Mouse (Mus musculus) megakaryocyte, embryonic 14.5 days (primary cell): Measurements from ENCODE around the gene Scarb1. TPM values are rescaled to one million over a fixed set of nuclear protein-coding genes. Genes with fewer than 3 reads are reported as not detected.
A peak's percentile ranks its signal among the peaks of the same experiment; 100 is the strongest.

Experiments
- H3K27me3 ChIP-seq: replicated peaks from 2 replicates; pipeline ENCODE3; 2012; ENCODE audit warnings: inconsistent platforms
- H3K36me3 ChIP-seq: replicated peaks from 2 replicates; pipeline ENCODE3; 2012; ENCODE audit warnings: low read length, inconsistent platforms, mixed read lengths
- H3K4me1 ChIP-seq: 2 replicates; pipeline ENCODE4 v1.6.1; 2012; ENCODE audit warnings: inconsistent platforms
- H3K4me3 ChIP-seq: replicated peaks from 2 replicates; pipeline ENCODE3; 2012; ENCODE audit warnings: moderate library complexity, mild to moderate bottlenecking, inconsistent platforms
- H3K9me3 ChIP-seq: 2 replicates; pipeline ENCODE4 v1.6.1; 2012; ENCODE audit warnings: inconsistent platforms
- FLI1 ChIP-seq: IDR thresholded peaks from 2 replicates; pipeline ENCODE4 v1.6.1; 2012; ENCODE audit warnings: low read length, inconsistent platforms, mixed read lengths
- GATA1 ChIP-seq: IDR thresholded peaks from 3 replicates; pipeline ENCODE4 v1.6.1; 2012; ENCODE audit warnings: mixed read lengths, low read length, inconsistent platforms, borderline replicate concordance
- polyA plus RNA-seq: library from polyadenylated mRNA; stranded (reverse); fragments of >175 nt; gene quantifications from 2 replicates; pipeline ENCODE4 v1.2.3, GENCODE M21; 2012; ENCODE audit warnings: low replicate concordance; ENCODE audit not compliant: insufficient read depth

The Scarb1 gene
- polyA plus RNA-seq, 1 experiment, result 138 TPM

GRCm38 (mm10) chr5:125323939-125324480 is 16.9 kb downstream of the Scarb1 start:
- H3K27me3 ChIP-seq, result no peaks in the 10 kb centered on the region
- TF ChIP-seq FLI1, result no peak
- no peak for TF ChIP-seq GATA1
- H3K9me3 ChIP-seq, result peaks cover 6% of the 10 kb centered on the region; the same call in 1 of the 2 replicates
- peaks cover 86% of the 10 kb centered on the region for H3K36me3 ChIP-seq
- H3K4me3 ChIP-seq, result no peak overlapping the region
- H3K4me1 ChIP-seq, result peaks cover 82% of the 10 kb centered on the region

GRCm38 (mm10) chr5:125323128-125323527 is 17.8 kb downstream of the Scarb1 start:
- Histone ChIP-seq H3K27me3 (no peaks in the 10 kb centered on the region), H3K4me3 (peak overlapping the region; percentile 60), H3K4me1 (peaks cover 82% of the 10 kb centered on the region), H3K36me3 (peaks cover 89% of the 10 kb centered on the region), H3K9me3 (peaks cover 6% of the 10 kb centered on the region; the same call in 1 of the 2 replicates)
- no peak for TF ChIP-seq FLI1
- TF ChIP-seq GATA1, result no peak

GRCm38 (mm10) chr5:125321836-125322235 is 19.1 kb downstream of the Scarb1 start:
- no peak for TF ChIP-seq FLI1
- TF ChIP-seq GATA1, result no peak
- Histone ChIP-seq H3K4me3 (no peak overlapping the region), H3K27me3 (no peaks in the 10 kb centered on the region), H3K4me1 (peaks cover 87% of the 10 kb centered on the region), H3K36me3 (peaks cover 92% of the 10 kb centered on the region), H3K9me3 (peaks cover 6% of the 10 kb centered on the region; the same call in 1 of the 2 replicates)

- TF ChIP-seq GATA1, result no peak
- TF ChIP-seq FLI1, result no peak
- Histone ChIP-seq H3K27me3 (no peaks in the 10 kb centered on the region), H3K36me3 (peaks cover 82% of the 10 kb centered on the region), H3K9me3 (no peaks in the 10 kb centered on the region), H3K4me3 (no peak overlapping the region), H3K4me1 (peaks cover 92% of the 10 kb centered on the region)
These were observed 21.7 kb downstream of the Scarb1 start for GRCm38 (mm10) chr5:125319057-125319800.

- Histone ChIP-seq H3K27me3 (no peaks in the 10 kb centered on the region), H3K4me3 (no peak overlapping the region), H3K36me3 (peaks cover 82% of the 10 kb centered on the region), H3K9me3 (no peaks in the 10 kb centered on the region), H3K4me1 (peaks cover 92% of the 10 kb centered on the region)
- TF ChIP-seq GATA1, result no peak
- no peak for TF ChIP-seq FLI1
These were observed 22.9 kb downstream of the Scarb1 start for GRCm38 (mm10) chr5:125317953-125318352.

- Histone ChIP-seq H3K27me3 (no peaks in the 10 kb centered on the region), H3K4me3 (no peak overlapping the region), H3K4me1 (peaks cover 94% of the 10 kb centered on the region), H3K9me3 (no peaks in the 10 kb centered on the region), H3K36me3 (peaks cover 84% of the 10 kb centered on the region)
- no peak for TF ChIP-seq GATA1
These were observed 23.6 kb downstream of the Scarb1 start for GRCm38 (mm10) chr5:125317296-125317695.

- TF ChIP-seq GATA1 (no peak), FLI1 (no peak)
- H3K4me1 ChIP-seq, result peaks cover 94% of the 10 kb centered on the region
- peaks cover 84% of the 10 kb centered on the region for H3K36me3 ChIP-seq
- no peak overlapping the region for H3K4me3 ChIP-seq
- no peaks in the 10 kb centered on the region for H3K27me3 ChIP-seq
- H3K9me3 ChIP-seq, result no peaks in the 10 kb centered on the region
These were observed 24.1 kb downstream of the Scarb1 start for GRCm38 (mm10) chr5:125316771-125317170.

- Histone ChIP-seq H3K9me3 (no peaks in the 10 kb centered on the region), H3K36me3 (peaks cover 84% of the 10 kb centered on the region), H3K4me3 (no peak overlapping the region), H3K4me1 (peaks cover 98% of the 10 kb centered on the region), H3K27me3 (no peaks in the 10 kb centered on the region)
- TF ChIP-seq FLI1 (no peak), GATA1 (no peak)
These were observed 25.8 kb downstream of the Scarb1 start for GRCm38 (mm10) chr5:125315110-125315509.

GRCm38 (mm10) chr5:125313991-125314390 is 26.9 kb downstream of the Scarb1 start:
- Histone ChIP-seq H3K4me1 (peaks cover 98% of the 10 kb centered on the region), H3K27me3 (no peaks in the 10 kb centered on the region), H3K4me3 (no peak overlapping the region), H3K9me3 (no peaks in the 10 kb centered on the region), H3K36me3 (peaks cover 83% of the 10 kb centered on the region)
- TF ChIP-seq FLI1 (no peak), GATA1 (no peak)

GRCm38 (mm10) chr5:125312970-125313597 is 27.8 kb downstream of the Scarb1 start:
- TF ChIP-seq GATA1 (no peak), FLI1 (no peak)
- Histone ChIP-seq H3K36me3 (peaks cover 82% of the 10 kb centered on the region), H3K27me3 (no peaks in the 10 kb centered on the region), H3K9me3 (no peaks in the 10 kb centered on the region), H3K4me1 (peaks cover 97% of the 10 kb centered on the region), H3K4me3 (peak overlapping the region; percentile 38)
